Mouse (Mus musculus): ENCODE measurements at regions not wholly inside any gene's neighbourhood (a gene's known extent, or its start where the extent isn't known, plus 50 kb on each side); places are given as distances from the start of the nearest gene placed in this dataset.
"Not testable (repeated sequence)": the region's sequence is repeated elsewhere in the genome, so short reads cannot be mapped to it uniquely, and the experiment has no call there.

DNA sequence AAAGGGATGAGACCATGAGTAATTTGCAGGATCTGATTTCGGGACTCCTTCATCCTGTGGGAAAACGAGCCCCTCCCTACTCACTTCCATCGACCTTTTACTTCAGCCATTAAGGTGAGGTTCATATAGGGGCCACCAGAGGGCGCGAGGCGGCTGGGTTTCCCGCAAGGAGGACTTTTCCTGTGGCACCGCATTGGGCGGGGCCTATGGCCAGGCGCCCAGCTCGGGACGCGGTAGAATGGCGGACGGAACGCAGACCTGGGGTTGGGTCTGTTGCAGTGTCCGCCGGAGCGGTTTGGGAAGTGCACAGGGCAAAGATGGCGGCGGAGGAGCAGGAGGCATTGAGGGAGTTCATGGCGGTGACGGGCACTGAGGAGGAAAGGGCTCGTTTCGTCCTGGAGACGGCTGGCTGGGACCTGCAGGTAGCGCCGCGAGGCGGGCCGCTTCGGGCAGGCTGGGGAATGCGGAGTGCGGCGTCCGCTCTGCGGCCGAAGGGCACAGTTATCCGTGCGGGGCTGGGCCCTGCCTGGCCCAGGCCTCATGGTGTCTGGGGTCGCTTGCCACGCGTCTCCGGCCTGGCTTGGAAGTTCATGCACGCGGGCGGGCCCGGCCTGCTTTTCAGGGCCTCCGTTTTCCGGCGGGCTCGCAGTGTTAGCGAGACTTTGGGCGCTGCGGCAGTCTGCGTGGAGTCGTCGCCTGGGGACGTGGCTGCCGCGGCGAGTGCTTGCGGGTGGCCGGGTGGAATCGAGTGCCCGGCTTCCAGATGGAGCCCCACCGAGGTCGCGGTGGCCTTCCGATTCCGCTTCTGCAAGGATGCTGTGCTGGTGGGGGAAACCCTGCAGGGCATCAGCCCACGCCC is 219.1 kb downstream of the Gm31371 start:
- DNase-seq (ENCODE audit: low spot score in 2 of 2), result peak; percentile 99 to 100

DNA sequence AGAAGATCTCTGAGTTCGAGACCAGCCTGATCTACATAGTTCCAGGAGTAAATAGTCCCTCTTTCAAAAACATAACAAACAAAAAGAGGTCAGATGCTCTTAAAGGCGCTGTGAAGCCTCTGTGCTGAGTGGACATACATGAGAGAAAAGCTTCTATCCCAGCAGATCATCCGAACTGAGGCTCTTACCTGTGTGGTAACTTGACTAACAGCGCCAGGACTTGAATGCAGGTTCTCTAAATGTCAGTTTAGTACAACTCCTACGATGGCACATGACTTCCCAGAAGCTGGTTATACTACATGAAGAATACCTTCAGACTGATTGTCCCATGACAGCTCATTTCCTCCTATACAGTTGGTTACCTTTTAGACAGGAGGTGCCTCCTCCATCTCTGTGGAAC is 220.4 kb downstream of the Gm31371 start:
- peak in 1 of 2 experiments; percentile 35 for DNase-seq (ENCODE audit: low spot score in 2 of 2)

DNA sequence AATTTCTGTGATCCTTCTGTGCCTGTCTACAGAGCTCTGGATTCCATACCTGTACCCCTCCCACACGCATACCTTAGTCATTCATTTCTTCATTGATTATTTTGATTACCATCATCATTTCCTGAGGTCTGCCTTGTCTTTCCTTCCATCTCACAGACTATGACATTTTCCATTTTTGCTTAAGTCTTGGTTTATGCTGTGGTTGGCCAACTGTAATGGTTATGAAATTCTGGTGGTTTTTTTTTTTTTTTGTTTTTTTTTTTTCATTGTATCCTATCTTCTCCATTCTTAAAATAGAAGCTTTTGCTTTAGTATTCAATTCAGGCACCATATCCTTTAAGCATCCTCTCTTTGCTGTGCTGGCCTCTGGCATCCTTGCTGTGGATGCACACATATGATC is 227.4 kb downstream of the Gm15319 start:
- DNase-seq (ENCODE audit: low spot score in 2 of 2), result not testable (repeated sequence)

DNA sequence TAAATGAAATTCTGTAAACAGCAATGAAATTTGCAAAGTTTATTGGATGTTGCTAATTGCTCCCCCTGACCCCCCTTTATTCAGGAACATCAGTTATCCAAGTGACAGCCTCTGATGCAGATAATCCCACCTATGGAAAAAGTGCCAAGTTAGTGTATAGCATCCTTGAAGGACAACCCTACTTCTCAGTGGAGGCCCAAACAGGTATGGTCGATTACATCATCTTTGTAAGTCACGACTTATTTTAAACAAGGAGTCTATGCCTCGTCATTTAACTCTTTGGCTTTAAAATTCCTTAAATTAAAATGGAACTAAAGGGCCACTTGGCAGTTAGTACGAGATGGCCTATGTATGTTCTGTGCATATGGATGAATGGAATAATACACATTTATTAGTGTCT is 217.6 kb downstream of the Gm15319 start:
- DNase-seq (ENCODE audit: low spot score in 2 of 2), result not testable (repeated sequence)

DNA sequence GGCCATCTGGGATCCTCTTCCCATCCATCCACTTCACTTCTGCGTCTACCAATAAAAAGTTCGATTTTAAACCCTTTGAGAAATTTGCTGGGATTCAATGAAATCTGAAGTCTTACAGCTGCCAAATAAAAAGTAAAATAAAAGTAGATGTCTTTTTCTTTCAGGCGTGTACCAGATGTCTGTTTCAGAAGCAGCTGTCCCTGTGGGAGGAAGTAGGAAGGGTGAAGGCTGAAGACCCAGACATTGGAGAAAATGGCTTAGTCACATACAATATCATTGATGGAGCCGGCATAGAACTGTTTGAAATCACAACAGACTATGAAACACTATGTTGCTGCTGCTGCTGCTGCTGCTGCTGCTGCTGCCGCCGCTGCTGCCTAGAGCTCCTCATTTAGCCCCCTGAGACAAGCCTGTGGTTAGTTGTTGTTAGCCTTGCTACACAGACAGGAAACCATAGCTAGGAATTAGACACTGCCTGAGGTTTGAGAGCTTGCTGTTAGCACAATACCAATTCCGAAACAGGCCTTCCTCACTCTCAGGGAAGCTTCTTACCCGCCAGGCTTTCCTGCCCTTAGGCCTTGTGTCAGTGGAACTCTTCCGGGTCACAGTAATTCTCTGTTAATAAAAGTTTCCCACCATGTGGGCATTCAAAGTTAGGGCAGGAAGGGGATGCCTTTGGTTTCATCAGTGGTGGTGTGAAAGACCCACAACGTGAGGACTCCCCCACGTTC is 211.5 kb downstream of the Gm15319 start:
- not testable (repeated sequence) for DNase-seq (ENCODE audit: low spot score in 2 of 2)

DNA sequence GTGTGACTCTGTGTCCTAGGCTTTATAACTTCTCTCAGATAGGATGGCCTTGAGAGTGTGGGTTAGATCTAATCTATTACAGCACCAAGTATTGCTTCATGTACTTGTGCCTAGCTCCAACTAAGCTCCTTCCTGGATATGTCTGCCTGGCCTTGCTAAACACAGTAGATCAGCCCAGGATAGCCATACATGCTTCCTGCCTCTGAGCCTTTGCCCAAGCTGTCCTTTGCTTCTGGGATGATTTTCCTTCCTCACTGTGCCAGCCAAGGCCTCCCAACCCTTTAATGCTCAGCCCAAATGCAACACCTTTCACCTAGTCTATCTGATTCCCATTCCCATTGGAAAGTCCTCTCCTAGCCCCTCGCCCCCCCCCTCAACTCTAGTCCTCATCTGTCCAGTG is 208.9 kb downstream of the Gm15319 start:
- DNase-seq (ENCODE audit: low spot score in 2 of 2), result not testable (repeated sequence)

Data from left cerebral cortex, adult 8-10 months (tissue).